Mouse (Mus musculus) forebrain, embryonic 10.5 days (tissue): ENCODE data around the gene Ints13. TPM values are rescaled to one million over a fixed set of nuclear protein-coding genes. Genes with fewer than 3 reads are reported as not detected.

Experiments
- DNase-seq: peaks from one replicate; pipeline ENCODE4 v3.0.0-alpha.2; 2017; ENCODE audit warnings: low spot score; ENCODE audit errors: extremely low spot score
- H3K27ac ChIP-seq: fragments of 300-500 bp; sonication (generic); 2 replicates; pipeline ENCODE4 v1.5.1; 2016; ENCODE audit warnings: mild to moderate bottlenecking
- H3K27me3 ChIP-seq: fragments of 300-500 bp; sonication (generic); 2 replicates; pipeline ENCODE4 v1.6.1; 2016; ENCODE audit warnings: mild to moderate bottlenecking; ENCODE audit not compliant: poor library complexity, severe bottlenecking
- H3K36me3 ChIP-seq: fragments of 300-500 bp; sonication (generic); replicated peaks from 2 replicates; pipeline ENCODE4 v1.6.1; 2016; ENCODE audit warnings: mild to moderate bottlenecking, moderate library complexity
- H3K4me1 ChIP-seq: fragments of 300-500 bp; sonication (generic); 2 replicates; pipeline ENCODE4 v1.6.1; 2016
- H3K4me3 ChIP-seq: fragments of 300-500 bp; sonication (generic); 2 replicates; pipeline ENCODE4 v1.5.1; 2016; ENCODE audit warnings: mild to moderate bottlenecking, moderate library complexity
- H3K9me3 ChIP-seq: fragments of 300-500 bp; sonication (generic); 2 replicates; pipeline ENCODE4 v1.6.1; 2016; ENCODE audit warnings: mild to moderate bottlenecking, moderate library complexity
- WGBS: fragments of 180-500 bp; shearing (Covaris S2); methylation state at CpG from one replicate; pipeline ENCODE4 v1.1.7; 2016; 5-methylcytosine and 5-hydroxymethylcytosine counted together
- polyA plus RNA-seq: library from polyadenylated mRNA; unstranded; fragments of >200 nt; fragmentation: Nextera tagmentation; extraction: Ambion mirVana; gene quantifications from 2 replicates; pipeline ENCODE4 v1.2.1, GENCODE M21; 2016

Ints13 gene
- polyA plus RNA-seq, 1 experiment from 2014 or later, result 92.7 TPM

DNA sequence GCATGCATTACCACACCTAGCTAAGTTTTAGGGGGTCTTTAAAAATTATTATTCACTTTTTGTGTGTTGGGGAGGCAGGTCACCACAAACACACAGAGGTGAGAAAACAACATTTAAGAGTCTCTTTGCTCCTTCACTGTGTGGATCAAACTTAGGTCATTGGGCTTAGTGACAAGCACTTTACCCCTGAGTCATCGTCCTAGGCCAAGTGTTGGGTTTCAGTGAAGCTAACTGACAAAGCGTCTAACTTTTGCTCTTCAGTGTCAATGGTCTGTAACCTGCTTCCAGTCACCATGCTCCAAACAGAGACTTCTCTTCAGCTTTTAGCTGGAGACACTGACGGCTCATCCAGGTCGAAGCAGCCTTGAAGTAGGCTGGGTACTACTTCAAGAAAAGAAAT, 44.5 kb downstream of the Ints13 start:
- Histone ChIP-seq H3K9me3 (peaks cover 3% of the 10 kb centered on the region; the same call in 1 of the 2 replicates), H3K36me3 (no peaks in the 10 kb centered on the region), H3K4me1 (no peaks in the 10 kb centered on the region), H3K27ac (no peak overlapping the region), H3K27me3 (no peaks in the 10 kb centered on the region), H3K4me3 (no peak overlapping the region)
- 95% methylated on average over 4 of the region's 4 CpGs for WGBS
- no peak for DNase-seq

DNA sequence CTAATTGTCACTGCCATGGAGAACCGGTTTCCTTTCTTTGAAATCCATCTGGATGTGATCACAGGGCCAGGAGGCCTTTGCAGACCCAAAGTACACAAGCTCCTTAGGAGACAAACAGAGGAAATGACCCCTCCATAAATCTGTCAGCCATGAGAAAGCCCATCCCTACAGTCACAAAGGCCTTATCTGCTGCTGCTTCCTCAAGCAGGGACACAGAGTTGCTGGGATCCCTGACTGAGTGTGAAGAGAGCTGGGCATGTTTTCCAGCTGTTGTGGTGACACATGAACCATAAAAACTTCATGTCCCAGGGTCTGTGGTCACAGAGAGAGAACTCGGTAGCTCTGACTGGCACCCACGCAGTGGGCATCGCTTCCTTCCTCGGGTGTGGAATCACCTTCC, 46.9 kb downstream of the Ints13 start:
- no peak overlapping the region for H3K4me3 ChIP-seq
- no peaks in the 10 kb centered on the region for H3K4me1 ChIP-seq
- no peak overlapping the region for H3K27ac ChIP-seq
- H3K27me3 ChIP-seq, result no peaks in the 10 kb centered on the region
- no peaks in the 10 kb centered on the region for H3K36me3 ChIP-seq
- 85% methylated on average over 5 of the region's 5 CpGs for WGBS
- no peaks in the 10 kb centered on the region for H3K9me3 ChIP-seq
- no peak for DNase-seq

DNA sequence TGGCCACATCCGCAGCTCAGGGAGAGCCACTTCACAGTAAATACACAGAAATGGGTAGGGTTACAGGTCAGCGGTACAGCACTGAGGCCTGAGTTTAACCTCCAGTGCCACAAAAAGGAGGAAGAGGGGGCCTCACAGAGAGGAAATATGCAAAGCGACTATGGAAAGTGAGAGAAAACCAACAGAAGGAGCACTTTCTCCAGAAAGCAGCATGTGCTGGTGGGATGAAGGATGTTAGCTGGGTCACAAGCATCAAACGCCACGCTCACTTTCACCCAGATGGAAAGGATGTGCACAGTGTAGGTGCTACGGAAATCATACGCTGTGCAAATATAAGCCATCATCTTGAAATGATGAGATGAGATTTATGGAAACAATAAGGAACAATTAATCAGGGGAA, 47.3 kb downstream of the Ints13 start:
- Histone ChIP-seq H3K4me3 (no peak overlapping the region), H3K36me3 (no peaks in the 10 kb centered on the region), H3K27me3 (no peaks in the 10 kb centered on the region), H3K27ac (no peak overlapping the region), H3K9me3 (no peaks in the 10 kb centered on the region), H3K4me1 (no peaks in the 10 kb centered on the region)
- DNase-seq, result no peak
- 85% methylated on average over 7 of the region's 7 CpGs for WGBS

DNA sequence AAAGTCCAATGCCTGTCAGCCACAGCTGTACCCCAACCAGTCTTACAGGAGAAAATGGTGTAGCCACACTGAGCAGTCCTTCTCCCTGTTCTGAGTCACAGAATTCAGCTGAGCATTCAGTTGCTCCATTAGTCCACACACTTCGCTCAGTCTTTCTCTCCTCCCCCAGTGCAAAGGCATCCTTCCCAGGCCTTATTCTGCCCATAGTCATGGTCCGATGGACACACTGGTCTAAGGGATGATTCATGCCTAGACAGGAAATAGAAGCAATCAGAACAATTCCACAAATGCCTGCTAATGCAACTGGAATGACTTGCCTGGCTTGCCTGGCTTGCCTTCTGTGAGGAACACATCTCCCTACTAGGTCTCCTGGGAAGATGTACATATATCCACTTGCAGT, 50.1 kb downstream of the Ints13 start:
- 95% methylated on average over 2 of the region's 2 CpGs for WGBS
- no peak overlapping the region for H3K27ac ChIP-seq
- H3K36me3 ChIP-seq, result no peaks in the 10 kb centered on the region

DNA sequence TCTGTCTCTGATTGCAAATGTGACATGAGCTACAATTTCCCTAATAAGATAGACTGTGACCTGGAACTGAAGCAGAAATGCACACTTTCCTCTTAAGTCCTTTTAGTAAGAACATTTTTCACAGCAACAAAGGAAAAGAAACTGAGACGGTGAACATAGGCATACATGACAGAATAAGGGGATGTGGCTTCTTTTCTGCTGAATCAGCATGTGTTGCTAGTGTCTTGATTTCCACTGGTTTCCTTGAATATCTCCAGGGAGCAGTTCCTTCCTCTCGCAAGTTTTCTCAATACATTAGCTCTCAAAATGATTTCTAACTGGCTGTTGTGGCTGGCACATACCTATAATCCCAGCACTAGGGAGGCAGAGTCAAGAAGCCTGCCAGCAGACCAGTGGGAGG, 52.1 kb downstream of the Ints13 start:
- Histone ChIP-seq H3K4me1 (no peaks in the 10 kb centered on the region), H3K27ac (no peak overlapping the region), H3K4me3 (no peak overlapping the region), H3K36me3 (no peaks in the 10 kb centered on the region), H3K9me3 (no peaks in the 10 kb centered on the region), H3K27me3 (no peaks in the 10 kb centered on the region)
- WGBS, result 92% methylated on average over 2 of the region's 2 CpGs
- DNase-seq, result no peak

More for the DNA sequence above, 50.1 kb downstream of the Ints13 start:
- Histone ChIP-seq H3K4me3 (no peak overlapping the region), H3K4me1 (no peaks in the 10 kb centered on the region), H3K9me3 (no peaks in the 10 kb centered on the region), H3K27me3 (no peaks in the 10 kb centered on the region)
- no peak for DNase-seq

DNA sequence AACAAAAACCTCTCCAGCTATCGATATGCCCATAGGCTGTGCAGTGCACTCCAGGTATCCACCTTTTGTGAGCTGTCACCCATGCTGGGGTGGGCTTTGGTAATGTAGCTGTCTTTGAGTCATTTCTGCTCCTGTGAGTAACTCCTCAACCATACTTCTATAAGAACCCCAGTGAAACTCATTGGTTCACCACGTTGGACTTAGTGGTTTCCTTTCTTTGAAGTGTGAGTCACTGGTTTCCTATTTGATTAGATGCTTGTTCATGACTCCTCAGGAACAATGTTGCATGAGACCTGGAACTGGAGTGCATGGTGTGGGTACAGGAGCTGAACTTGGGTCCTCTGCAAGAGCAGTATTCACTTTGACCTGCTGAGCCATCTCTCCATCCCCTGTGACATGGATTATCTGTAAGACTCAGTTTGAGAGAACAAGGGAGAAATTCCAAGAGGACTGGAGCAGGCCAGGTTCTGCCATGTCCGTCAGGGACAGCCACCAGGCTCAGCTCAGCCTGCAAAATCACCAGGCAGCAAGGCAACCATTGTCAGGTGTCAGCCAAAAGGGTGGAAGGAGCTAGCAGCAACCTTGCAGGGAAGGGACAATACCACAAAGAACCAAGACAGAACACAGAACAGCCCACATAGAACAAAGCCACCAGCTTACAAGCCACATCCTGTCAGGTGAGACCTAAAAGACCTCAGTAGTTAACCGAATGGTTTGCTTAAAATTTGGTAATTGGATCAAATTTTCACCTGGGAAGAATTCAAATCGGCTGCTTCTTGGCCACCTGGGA, 56.0 kb downstream of the Ints13 start:
- Histone ChIP-seq H3K9me3 (no peaks in the 10 kb centered on the region), H3K27ac (no peak overlapping the region), H3K36me3 (no peaks in the 10 kb centered on the region), H3K4me1 (no peaks in the 10 kb centered on the region), H3K4me3 (no peak overlapping the region), H3K27me3 (no peaks in the 10 kb centered on the region)
- 83% methylated on average over 5 of the region's 5 CpGs for WGBS
- DNase-seq, result no peak

DNA sequence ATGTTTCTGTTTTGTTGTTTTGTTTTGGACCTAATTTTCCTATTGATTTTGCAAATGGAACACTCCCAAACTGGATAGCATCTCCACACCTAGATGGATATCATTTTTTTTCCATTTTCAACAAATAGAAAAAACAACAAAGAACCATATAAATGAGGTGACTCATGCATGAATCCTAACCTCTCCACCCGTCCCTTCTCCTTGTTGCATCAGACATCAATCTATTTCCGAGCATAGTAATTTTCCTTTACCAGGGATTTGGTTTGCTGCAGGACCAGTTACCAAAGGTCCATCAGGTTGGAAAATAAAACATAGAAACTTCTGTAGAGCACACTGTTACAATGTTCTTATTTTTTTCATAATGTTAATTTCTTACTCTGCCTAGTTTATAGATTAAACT, 58.6 kb downstream of the Ints13 start:
- H3K4me1 ChIP-seq, result peaks cover 6% of the 10 kb centered on the region; the same call in 1 of the 2 replicates
- H3K27me3 ChIP-seq, result no peaks in the 10 kb centered on the region
- no peak overlapping the region for H3K27ac ChIP-seq
- 76% methylated on average over 2 of the region's 2 CpGs for WGBS
- H3K4me3 ChIP-seq, result no peak overlapping the region
- no peaks in the 10 kb centered on the region for H3K36me3 ChIP-seq
- DNase-seq, result no peak
- no peaks in the 10 kb centered on the region for H3K9me3 ChIP-seq

DNA sequence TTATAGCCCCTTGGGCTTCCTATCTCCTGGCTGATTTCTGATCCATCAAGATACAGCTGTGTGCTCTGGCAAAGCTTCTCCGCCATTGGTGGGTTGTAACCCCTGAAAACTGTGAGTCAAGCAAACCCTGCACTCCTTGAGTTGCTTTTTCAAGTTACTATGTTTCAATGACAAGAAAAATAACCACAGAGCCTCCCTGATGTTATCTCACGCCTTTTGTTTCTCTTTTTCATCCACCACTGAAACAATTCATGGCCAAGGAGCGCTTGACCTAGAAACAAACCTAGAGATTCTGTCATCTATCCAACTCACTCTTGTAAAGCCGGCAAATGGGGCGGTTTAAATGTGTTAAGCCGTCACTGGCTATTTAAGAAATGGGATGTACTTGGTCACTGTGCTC, 61.7 kb downstream of the Ints13 start:
- WGBS, result 87% methylated on average over 6 of the region's 6 CpGs
- no peaks in the 10 kb centered on the region for H3K36me3 ChIP-seq
- DNase-seq, result no peak

DNA sequence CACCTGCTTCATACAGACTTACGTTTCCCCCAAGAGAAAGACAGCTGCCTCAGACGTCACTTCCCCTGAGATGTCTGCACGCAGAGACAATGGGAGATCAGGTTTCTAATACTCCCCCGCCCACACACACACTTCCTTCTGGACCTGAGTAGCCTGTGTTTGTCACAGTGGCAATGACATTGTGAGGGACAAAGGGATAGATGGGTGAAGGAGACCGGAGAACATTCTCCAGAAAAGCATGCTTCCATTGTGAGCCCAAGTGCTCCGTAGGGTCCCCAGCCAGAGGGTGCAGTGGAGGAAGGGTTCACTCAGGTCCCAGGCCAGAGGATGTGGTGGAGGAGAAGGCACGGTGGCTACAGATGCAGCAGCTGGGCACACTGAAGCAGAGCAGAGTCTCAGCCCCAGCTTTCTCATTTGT, 63.1 kb downstream of the Ints13 start:
- peaks cover 12% of the 10 kb centered on the region; the same call in 1 of the 2 replicates for H3K4me1 ChIP-seq
- no peak overlapping the region for H3K27ac ChIP-seq
- no peaks in the 10 kb centered on the region for H3K36me3 ChIP-seq
- H3K4me3 ChIP-seq, result no peak overlapping the region
- H3K9me3 ChIP-seq, result no peaks in the 10 kb centered on the region
- no peaks in the 10 kb centered on the region for H3K27me3 ChIP-seq
- whole genome bisulfite sequencing, result 57% methylated on average over 7 of the region's 7 CpGs
- DNase-seq, result no peak

More for the DNA sequence above, 61.7 kb downstream of the Ints13 start:
- Histone ChIP-seq H3K9me3 (no peaks in the 10 kb centered on the region), H3K4me3 (no peak overlapping the region), H3K27ac (no peak overlapping the region), H3K27me3 (no peaks in the 10 kb centered on the region), H3K4me1 (peaks cover 12% of the 10 kb centered on the region; the same call in 1 of the 2 replicates)

DNA sequence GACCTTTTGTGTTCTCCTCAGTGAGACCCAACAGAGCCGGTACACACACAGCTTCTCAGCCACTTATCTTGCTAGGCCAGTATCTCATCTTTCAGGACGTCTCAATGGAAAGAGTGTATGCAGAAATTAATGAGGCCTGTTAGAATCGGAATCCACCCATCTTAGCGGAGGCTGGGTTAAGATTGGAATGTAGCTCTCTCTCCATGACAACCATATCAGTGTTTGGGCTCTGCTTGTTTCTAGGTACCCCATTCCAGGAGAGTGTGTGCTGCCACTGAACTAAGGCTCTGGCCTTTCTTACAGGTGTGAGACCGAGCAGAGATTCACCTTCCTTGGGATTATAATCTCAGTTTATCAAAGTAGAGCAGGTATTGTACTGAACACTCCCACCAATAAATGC, 63.7 kb downstream of the Ints13 start:
- Histone ChIP-seq H3K9me3 (no peaks in the 10 kb centered on the region), H3K36me3 (no peaks in the 10 kb centered on the region), H3K27me3 (no peaks in the 10 kb centered on the region), H3K27ac (no peak overlapping the region), H3K4me1 (peaks cover 12% of the 10 kb centered on the region; the same call in 1 of the 2 replicates), H3K4me3 (no peak overlapping the region)
- no peak for DNase-seq
- 78% methylated on average over 5 of the region's 5 CpGs for WGBS

DNA sequence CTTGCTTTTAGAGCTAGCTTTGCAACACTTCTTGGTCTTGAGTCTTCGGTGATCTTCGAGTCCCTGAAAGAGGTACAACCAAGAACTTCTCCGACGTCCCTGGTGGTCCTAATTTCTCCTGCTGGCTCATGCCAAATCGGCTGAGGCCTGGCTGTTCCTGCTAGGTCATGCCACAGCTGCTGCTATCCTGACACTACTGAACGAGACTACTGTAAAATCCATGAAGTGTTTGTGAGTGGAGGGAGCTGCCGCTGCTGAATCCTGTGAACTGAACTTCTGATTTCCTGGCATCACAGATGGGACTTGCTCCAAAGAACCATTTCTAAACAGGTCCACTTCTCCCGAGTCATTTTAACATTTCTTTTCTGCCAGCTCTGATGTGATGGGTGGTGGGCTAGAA, 64.3 kb downstream of the Ints13 start:
- 91% methylated on average over 8 of the region's 8 CpGs for WGBS
- Histone ChIP-seq H3K36me3 (no peaks in the 10 kb centered on the region), H3K9me3 (no peaks in the 10 kb centered on the region), H3K27me3 (no peaks in the 10 kb centered on the region), H3K4me1 (peaks cover 12% of the 10 kb centered on the region; the same call in 1 of the 2 replicates), H3K27ac (no peak overlapping the region), H3K4me3 (no peak overlapping the region)
- no peak for DNase-seq

DNA sequence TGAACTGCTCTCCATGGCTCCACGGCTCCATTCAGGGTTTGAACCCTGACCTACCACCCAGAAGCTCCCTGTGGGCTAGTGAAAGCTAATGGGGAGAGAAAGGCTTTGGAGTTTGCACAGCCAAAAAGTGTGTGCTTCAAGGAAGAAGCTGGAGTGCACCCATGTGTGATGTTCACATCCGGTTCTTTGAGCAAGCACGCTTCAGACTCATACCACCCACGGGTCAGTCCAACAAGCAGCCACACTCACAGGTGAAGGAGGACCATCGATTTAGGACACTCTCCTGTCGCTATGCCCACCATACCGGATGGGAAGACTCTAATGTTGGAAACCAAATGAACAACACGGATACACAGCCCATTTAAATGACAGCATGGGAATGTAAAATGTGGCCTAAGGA, 66.1 kb downstream of the Ints13 start:
- DNase-seq, result no peak
- WGBS, result 79% methylated on average over 8 of the region's 8 CpGs
- no peaks in the 10 kb centered on the region for H3K9me3 ChIP-seq
- H3K36me3 ChIP-seq, result no peaks in the 10 kb centered on the region
- no peak overlapping the region for H3K27ac ChIP-seq
- H3K4me3 ChIP-seq, result no peak overlapping the region
- H3K27me3 ChIP-seq, result no peaks in the 10 kb centered on the region
- peaks cover 12% of the 10 kb centered on the region; the same call in 1 of the 2 replicates for H3K4me1 ChIP-seq

DNA sequence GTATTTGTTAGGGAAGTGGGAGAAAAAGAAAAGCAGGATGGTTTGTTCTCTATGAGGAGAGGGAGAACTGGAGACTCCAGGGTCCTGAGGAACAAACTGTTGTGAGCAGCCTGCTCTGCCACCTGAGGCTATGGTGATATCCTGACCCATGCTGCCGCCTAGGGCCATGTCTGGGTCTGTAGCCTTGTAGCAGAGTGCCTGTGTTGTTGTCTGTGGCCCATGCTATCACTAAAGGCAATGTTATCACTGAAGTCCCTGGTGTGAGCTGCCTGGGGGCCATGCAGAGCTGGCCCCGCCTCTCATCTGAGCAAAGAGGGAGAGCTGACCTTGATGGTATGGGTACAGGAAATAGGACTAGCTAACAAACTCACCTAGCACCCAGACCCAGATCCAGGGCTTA, 67.7 kb downstream of the Ints13 start:
- WGBS, result 79% methylated on average over 2 of the region's 2 CpGs
- no peak for DNase-seq
- H3K9me3 ChIP-seq, result no peaks in the 10 kb centered on the region
- no peak overlapping the region for H3K4me3 ChIP-seq
- peaks cover 12% of the 10 kb centered on the region; the same call in 1 of the 2 replicates for H3K4me1 ChIP-seq
- H3K27ac ChIP-seq, result no peak overlapping the region
- no peaks in the 10 kb centered on the region for H3K27me3 ChIP-seq
- no peaks in the 10 kb centered on the region for H3K36me3 ChIP-seq
